Mouse (Mus musculus): ENCODE results near the gene Dmgdh.

Gene Dmgdh

DNA sequence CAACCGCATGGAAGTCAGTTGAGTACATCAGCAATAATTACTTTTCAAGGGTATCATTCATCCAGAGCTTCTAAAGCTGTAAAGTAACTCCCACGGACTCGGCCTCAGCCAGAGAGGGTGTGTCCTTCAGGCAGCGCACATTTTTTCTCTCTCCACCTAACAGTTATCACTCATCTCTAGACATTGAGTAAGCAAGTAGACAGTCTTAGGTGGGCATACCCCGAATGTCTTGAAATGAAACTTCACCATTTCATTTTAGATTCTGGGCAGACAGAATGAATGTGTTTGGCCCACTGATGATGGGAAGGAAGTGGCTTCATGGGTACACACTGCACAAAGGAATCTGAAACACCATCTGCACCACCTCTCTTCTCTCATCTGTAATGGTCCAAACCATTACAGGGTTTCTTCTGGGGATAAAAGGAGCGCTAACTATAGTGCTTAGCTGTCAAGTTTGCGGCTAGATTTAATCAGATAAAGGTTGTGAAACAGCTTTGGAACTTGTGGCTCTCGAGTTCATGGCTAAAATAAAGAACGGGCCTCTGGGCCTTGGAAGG lies 96.9 kb downstream of the Dmgdh start:
- in situ Hi-C loops (cut with MboI, MseI) = loop anchor here in 1 of 2 experiments (10.0 kb wide), 1 partner anchor 426 kb away; no protein-coding TSS in a partner anchor

DNA sequence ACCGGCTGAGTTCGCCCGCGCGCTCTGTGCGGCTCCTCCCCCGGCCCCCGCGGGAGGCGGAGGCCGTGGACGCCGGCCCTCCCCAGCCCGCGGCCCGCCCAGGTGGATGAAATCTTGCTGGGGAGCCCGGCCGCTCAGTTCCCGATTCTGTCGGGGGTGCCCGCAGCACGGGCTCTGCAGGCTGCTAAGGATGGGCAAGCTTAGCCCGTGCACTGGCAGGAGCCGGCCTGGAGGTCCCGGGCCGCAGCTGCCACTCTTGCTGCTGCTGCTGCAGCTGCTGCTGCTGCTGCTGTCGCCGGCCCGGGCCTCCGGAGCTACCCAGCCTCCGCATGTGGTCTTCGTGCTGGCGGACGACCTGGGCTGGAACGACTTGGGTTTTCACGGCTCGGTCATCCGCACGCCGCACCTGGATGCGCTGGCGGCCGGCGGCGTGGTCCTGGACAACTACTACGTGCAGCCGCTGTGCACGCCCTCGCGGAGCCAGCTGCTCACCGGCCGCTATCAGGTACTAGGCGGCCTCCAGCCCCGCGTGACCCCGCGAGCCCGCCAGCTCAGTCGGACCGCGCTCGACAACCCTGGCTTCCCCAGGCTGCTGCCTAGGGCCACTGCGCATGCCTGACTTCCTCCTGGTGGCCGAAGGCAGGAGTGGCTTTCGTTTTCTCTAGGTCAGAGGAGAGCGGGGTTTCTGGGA lies 97.5 kb downstream of the Dmgdh start, which contains the start of gene Arsb:
Arsb (plus strand) TSS at position 43 of the 691 bp plus-strand sequence.
- in situ Hi-C loops (cut with MboI, MseI) = loop anchor here in 1 of 2 experiments (10.0 kb wide), 1 partner anchor 427 kb away; no protein-coding TSS in a partner anchor

DNA sequence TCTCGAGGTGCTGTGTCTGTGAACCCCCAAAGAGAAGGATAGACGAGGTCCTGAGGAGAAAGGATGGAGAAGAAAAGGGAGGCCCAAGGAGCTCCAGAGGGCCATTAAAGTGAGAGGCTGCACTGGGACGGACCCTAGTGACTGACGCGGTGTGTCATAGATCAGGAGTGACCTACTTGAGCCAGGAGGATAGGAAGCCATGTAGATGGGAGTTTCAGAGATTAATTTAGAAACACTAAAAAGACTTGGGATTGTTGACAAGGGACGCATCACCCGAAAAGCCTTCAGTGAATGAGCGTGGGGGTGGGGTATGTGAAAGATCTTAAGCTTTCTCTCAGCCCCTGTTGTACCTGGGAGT lies 98.0 kb downstream of the Dmgdh start:
- in situ Hi-C loops (cut with MboI, MseI) = loop anchor here in 1 of 2 experiments (10.0 kb wide), 1 partner anchor 427 kb away; no protein-coding TSS in a partner anchor

DNA sequence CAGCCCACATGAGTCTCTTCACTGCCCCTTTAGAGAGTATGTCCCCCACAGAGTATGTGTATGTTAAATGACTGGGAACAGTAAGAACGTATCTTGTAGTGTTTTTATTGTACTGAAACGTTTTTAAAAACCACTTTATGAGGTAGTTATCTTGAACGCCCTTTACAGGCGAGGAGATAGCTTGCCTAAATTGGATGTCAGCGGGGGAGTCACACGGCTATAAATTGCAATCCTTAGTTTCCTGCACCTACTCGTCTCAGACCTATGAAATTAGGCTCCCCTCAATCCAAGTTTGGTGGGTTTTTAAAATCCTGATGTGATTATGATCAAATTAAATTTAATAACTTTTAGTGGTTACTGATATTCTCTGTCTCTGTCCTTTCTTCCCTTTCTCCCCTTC lies 98.6 kb downstream of the Dmgdh start:
- in situ Hi-C loops (cut with MboI, MseI) = loop anchor here in 1 of 2 experiments (10.0 kb wide), 1 partner anchor 428 kb away; no protein-coding TSS in a partner anchor

DNA sequence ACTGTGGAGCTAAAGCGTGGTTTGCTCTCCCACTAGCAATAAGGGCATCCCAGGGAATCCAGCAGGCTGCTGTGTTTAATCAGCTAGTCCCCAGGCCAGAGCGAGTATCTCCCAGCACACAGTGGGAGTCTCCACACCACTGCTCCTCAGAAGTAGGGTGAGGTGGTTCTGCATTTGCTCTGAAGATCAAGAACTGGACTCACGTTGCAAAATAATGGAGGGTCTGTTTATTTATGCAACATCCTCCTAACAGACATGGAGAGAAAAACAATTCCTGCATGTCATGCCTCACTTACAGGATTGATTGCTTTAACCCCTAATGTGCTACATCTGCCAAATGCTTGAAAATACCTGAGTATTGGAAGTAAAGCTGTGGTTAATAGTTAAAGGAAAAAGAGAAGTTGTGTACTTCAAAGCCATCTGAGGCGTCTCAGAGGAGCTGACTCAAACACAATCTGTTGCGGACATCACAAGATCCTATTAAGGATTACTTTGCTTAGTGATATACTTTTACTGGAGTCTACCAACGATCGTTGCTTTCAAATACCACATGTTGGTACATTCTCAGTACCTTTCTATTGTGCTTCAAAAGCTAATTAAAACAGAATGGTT lies 99.6 kb downstream of the Dmgdh start:
- in situ Hi-C loops (cut with MboI, MseI) = loop anchor here in 1 of 2 experiments (10.0 kb wide), 1 partner anchor 429 kb away; no protein-coding TSS in a partner anchor

DNA sequence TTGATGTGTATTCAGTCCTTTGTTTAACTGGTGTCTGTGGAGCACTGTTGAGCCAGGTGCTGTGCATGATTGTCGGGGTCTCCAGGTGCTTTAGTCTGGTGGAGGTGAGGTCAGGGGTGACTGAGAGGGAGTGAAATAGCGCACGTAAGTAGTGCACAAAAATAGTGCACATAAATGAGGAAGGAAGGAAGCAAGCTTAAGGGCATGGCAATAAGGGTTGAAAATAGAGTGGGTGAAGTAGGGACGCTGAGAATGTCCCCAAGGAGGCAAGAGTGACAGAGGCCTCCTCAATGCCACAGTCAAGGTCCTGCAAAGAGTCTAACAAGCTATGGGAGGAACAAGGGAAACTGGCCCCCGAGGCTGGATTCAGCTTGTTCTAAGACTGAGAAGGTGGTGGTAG lies 108.6 kb downstream of the Dmgdh start:
- in situ Hi-C loops (cut with MboI, MseI) = loop anchor here in 1 of 2 experiments (5.0 kb wide), 1 partner anchor 284 kb away; no protein-coding TSS in a partner anchor

DNA sequence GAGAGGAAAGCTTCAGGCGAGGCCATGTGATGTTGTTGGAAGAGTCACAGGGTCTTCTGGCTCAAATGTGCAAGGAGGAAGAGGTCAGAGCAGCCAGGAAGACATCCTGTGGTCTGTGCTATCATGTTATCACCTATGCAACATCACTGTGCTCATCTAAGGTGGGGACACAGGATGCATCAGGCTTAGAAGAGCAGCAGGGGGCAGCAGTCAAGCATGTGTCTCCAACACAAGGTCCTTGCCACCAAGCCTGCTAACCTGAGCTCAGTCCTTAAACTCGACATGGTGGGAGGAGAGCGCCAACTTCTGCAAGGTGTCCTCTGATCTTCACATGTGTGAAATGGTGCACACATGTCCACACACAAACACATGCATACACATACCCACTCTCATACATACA lies 111.1 kb downstream of the Dmgdh start:
- in situ Hi-C loops (cut with MboI, MseI) = loop anchor here in 1 of 2 experiments (5.0 kb wide), 1 partner anchor 272 kb away; the partner anchor contains the start of gene Lhfpl2

DNA sequence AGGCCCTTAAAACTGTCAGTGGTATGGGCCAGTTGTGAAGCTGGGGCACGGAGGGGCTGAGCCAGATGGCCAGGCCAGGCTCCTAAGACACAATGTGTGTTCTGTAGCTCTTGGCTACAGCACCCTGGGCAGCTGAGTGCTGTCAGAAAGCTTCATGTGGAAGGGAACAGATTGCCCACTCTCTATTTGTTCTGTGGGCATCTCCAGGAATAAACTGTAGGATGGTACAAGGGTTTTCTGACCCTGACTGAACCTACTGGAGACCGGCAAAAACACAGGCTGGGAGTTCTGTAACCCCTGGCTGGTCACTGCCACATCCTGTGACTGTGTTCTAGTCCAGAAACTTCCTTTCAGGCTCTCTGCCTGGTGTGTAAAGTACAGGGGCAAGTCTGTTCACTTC lies 111.8 kb downstream of the Dmgdh start:
- in situ Hi-C loops (cut with MboI, MseI) = loop anchor here in 1 of 2 experiments (5.0 kb wide), 1 partner anchor 271 kb away; the partner anchor contains the start of gene Lhfpl2

DNA sequence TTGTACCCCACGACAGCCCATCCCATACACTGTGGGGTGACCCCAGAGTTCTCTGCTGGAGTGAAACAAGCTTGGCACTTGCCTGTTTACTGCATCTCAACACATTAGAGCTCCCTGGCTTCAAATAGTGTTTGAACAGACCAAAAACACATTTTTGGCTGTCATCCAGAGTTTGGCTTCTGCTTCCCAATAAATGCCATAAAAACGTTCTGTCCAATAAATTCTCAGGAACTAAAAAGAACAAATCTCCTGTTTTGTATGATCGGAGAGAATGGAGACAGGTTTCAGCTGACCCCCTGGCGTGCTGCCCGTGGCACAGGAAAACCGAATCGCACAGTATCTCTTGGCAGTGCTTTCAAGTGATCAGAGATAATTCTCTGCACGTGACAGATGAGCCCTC lies 113.4 kb downstream of the Dmgdh start:
- in situ Hi-C loops (cut with MboI, MseI) = loop anchor here in 1 of 2 experiments (5.0 kb wide), 1 partner anchor 270 kb away; the partner anchor contains the start of gene Lhfpl2

DNA sequence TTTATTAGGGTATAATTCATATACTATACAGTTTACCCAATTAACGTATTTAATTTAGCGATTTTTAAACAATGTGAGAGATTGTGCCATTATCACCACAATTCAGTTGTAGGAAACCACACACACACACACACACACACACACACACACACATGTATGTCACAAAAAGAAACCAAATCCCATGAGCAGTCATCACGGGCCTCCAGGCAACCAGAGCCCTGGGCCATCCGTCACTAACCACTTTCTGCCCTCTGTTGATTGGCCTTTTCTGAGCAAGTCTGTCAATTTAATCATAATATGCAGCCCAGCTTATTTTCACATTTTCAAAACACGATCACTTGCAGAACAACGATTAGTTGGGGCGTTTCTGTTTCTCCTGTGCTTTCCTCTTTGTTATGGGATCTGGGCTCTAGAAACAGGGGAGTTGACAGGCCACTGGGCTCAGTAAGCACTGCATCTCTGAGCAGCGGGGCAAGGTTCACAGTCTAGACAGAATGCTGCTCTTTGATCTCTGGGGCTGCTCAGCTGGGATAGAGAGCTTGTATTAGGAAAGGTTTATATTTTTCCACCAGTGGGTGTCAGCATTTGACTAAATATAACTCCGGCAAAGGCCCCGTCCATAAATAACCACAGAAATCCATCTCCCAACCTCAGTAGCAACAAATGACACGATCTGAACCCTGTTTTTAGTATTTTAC lies 118.9 kb downstream of the Dmgdh start:
- in situ Hi-C loops (cut with MboI, MseI) = loop anchor here in 1 of 2 experiments (5.0 kb wide), 1 partner anchor 34 kb away; no protein-coding TSS in a partner anchor

DNA sequence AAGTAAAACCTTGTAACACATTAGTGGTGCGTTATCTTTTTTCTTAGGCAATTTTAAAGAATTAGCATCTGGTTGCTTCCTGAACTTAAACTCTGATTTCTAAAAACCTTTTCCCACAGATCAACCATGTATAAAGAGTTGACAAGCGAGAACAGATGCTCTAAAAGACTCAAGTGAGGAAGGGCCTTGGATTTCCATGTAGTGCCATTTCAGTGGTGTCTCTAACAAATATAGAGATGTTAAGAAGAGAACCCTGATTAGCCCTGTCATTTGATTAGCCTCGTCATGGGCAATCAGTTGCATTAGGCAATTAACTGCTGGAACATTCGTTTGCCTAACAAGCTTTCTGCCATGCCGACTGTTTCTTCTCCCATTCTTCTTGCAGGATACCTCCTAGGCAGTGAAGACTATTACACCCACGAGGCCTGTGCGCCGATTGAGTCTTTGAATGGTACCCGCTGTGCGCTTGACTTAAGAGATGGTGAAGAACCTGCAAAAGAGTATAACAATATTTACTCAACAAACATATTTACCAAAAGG lies 119.5 kb downstream of the Dmgdh start:
- in situ Hi-C loops (cut with MboI, MseI) = loop anchor here in 1 of 2 experiments (5.0 kb wide), 1 partner anchor 34 kb away; no protein-coding TSS in a partner anchor

DNA sequence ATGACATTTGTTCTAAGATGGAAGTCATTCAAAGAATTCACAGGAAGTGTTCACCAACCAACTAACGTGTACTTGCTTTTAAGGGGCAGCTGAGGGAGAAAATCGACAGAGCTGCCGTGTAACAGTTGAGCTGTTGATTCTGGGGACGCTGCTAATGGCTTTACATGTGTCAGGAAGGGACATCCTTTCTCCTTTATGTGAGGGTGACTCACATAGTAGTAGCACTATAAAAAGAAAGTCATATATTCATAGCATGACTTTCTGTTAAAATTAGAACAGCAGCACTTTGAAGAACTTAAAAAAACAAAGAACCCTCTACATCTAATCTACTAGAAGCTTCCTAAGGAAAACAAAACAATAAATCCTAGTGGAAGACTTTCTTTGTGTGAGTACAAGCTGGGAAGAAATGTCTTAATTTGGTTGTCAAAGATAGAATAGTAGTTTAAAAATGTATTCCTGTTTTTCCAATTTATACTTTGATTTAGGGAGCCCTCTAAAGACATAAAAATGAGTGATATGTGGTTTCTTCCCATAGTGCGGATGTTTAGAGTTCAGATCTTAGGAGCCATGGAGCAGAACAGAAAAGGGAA lies 122.9 kb downstream of the Dmgdh start:
- in situ Hi-C loops (cut with MboI, MseI) = no loop called here
